Mouse (Mus musculus) ES-Bruce4 (cell line): ENCODE data around the gene Abhd6. TPM values are rescaled to one million over a fixed set of nuclear protein-coding genes. Genes with fewer than 3 reads are reported as not detected.
A peak's percentile ranks its signal among the peaks of the same experiment; 100 is the strongest.

Experiments
- H3K27ac ChIP-seq: 2 replicates; pipeline ENCODE4 v1.5.1; 2012; ENCODE audit warnings: low read length, inconsistent platforms; ENCODE audit not compliant: insufficient read depth
- H3K27me3 ChIP-seq: 2 replicates; pipeline ENCODE4 v1.6.1; 2012; ENCODE audit warnings: mild to moderate bottlenecking, low read length, inconsistent platforms; ENCODE audit not compliant: control insufficient read depth, poor library complexity, insufficient read depth, severe bottlenecking
- H3K36me3 ChIP-seq: 2 replicates; pipeline ENCODE4 v1.6.1; 2012; ENCODE audit warnings: inconsistent platforms, mild to moderate bottlenecking, low read length, moderate library complexity; ENCODE audit not compliant: control insufficient read depth, poor library complexity, insufficient read depth, severe bottlenecking
- H3K4me1 ChIP-seq: one replicate; pipeline ENCODE4 v1.8.1; 2011; ENCODE audit warnings: low read length; ENCODE audit not compliant: control insufficient read depth, insufficient read depth
- H3K4me3 ChIP-seq: 2 replicates; pipeline ENCODE4 v1.5.1; 2011; ENCODE audit warnings: low read depth, mild to moderate bottlenecking, low read length
- H3K9ac ChIP-seq: 2 replicates; pipeline ENCODE4 v1.6.1; 2012; ENCODE audit warnings: low read depth, mild to moderate bottlenecking, inconsistent platforms; ENCODE audit not compliant: poor library complexity, severe bottlenecking
- H3K9me3 ChIP-seq: replicated peaks from 2 replicates; pipeline ENCODE4 v1.6.1; 2012; ENCODE audit warnings: mild to moderate bottlenecking, low read length, inconsistent platforms; ENCODE audit not compliant: control insufficient read depth, poor library complexity, insufficient read depth, severe bottlenecking
- CTCF ChIP-seq: IDR thresholded peaks from one replicate; pipeline ENCODE4 v1.8.1; 2011; ENCODE audit warnings: low read depth, low read length
- EP300 ChIP-seq: IDR thresholded peaks from 2 replicates; pipeline ENCODE4 v1.6.1; 2011; ENCODE audit warnings: low read depth, low read length; ENCODE audit not compliant: insufficient read depth
- POLR2A ChIP-seq: IDR thresholded peaks from one replicate; pipeline ENCODE4 v1.8.1; 2011; ENCODE audit warnings: low read length; ENCODE audit not compliant: insufficient read depth
- polyA plus RNA-seq: library from polyadenylated mRNA; stranded (reverse); fragments of >200 nt; gene quantifications from 2 replicates; pipeline ENCODE4 v1.2.4, GENCODE M21; 2011; ENCODE audit warnings: low read depth; ENCODE audit not compliant: missing spikeins, insufficient read depth, insufficient read length

The Abhd6 gene
- polyA plus RNA-seq, 1 experiment: 12.6 TPM

GRCm38 (mm10) chr14:8097978-8098686, 95.4 kb downstream of the Abhd6 start, which contains the start of gene Pxk:
TSS of gene Pxk (plus strand) at chr14:8098211.
- H3K9ac ChIP-seq: peak within 1 kb of the TSS; percentile 89
- H3K36me3 ChIP-seq: no peaks in the 10 kb centered on the region
- peak within 1 kb of the TSS; percentile 89 for H3K4me3 ChIP-seq
- H3K27ac ChIP-seq: 0 out of 2 replicates have a peak within 1 kb of the TSS, but pooled peaks have one; percentile 49
- no peaks in the 10 kb centered on the region for H3K27me3 ChIP-seq
- H3K9me3 ChIP-seq: no peaks in the 10 kb centered on the region
- TF ChIP-seq CTCF: no peak
- 0 out of 2 replicates have a peak, but pooled peaks have one; percentile 68 for TF ChIP-seq EP300
- no peaks in the 10 kb centered on the region for H3K4me1 ChIP-seq

- Histone ChIP-seq H3K9me3 (no peaks in the 10 kb centered on the region), H3K4me1 (no peaks in the 10 kb centered on the region), H3K4me3 (peak overlapping the region; percentile 89), H3K27me3 (no peaks in the 10 kb centered on the region), H3K27ac (0 out of 2 replicates have a peak overlapping the region, but pooled peaks have one; percentile 49), H3K9ac (peak overlapping the region; percentile 89), H3K36me3 (no peaks in the 10 kb centered on the region)
- TF ChIP-seq CTCF (no peak), EP300 (no peak), POLR2A (no peak)
These were observed 95.9 kb downstream of the Abhd6 start for GRCm38 (mm10) chr14:8098687-8098995.

GRCm38 (mm10) chr14:8099561-8100021, 96.9 kb downstream of the Abhd6 start:
- Histone ChIP-seq H3K4me3 (no peak overlapping the region), H3K27me3 (no peaks in the 10 kb centered on the region), H3K36me3 (no peaks in the 10 kb centered on the region), H3K9ac (no peak overlapping the region), H3K9me3 (no peaks in the 10 kb centered on the region), H3K27ac (no peak overlapping the region), H3K4me1 (no peaks in the 10 kb centered on the region)
- no peak for TF ChIP-seq POLR2A
- TF ChIP-seq CTCF: no peak
- TF ChIP-seq EP300: no peak

GRCm38 (mm10) chr14:8101886-8102285, 99.2 kb downstream of the Abhd6 start:
- Histone ChIP-seq H3K27me3 (no peaks in the 10 kb centered on the region), H3K9me3 (no peaks in the 10 kb centered on the region), H3K9ac (no peak overlapping the region), H3K36me3 (no peaks in the 10 kb centered on the region), H3K27ac (no peak overlapping the region), H3K4me1 (no peaks in the 10 kb centered on the region), H3K4me3 (no peak overlapping the region)
- TF ChIP-seq EP300 (no peak), POLR2A (no peak)

- H3K9ac ChIP-seq: no peak overlapping the region
- no peaks in the 10 kb centered on the region for H3K27me3 ChIP-seq
- no peaks in the 10 kb centered on the region for H3K4me1 ChIP-seq
- no peaks in the 10 kb centered on the region for H3K9me3 ChIP-seq
- H3K4me3 ChIP-seq: no peak overlapping the region
- no peaks in the 10 kb centered on the region for H3K36me3 ChIP-seq
- no peak overlapping the region for H3K27ac ChIP-seq
- TF ChIP-seq CTCF (no peak), EP300 (no peak), POLR2A (no peak)
These were observed 100.0 kb downstream of the Abhd6 start for GRCm38 (mm10) chr14:8102676-8103075.

Other genes with a start within 250 kb of the Abhd6 start
- not detected in 2 replicates for gene Gm26661, start 211.3 kb upstream of the Abhd6 start, polyA plus RNA-seq
- 326 and 328 TPM in 2 replicates for gene Flnb, start 184.9 kb upstream of the Abhd6 start, polyA plus RNA-seq
- 0.91 TPM in 1 of 2 replicates, not detected in the other for gene Gm45521, start 45.6 kb upstream of the Abhd6 start, polyA plus RNA-seq
- 0.27 and 0.30 TPM in 2 replicates for gene Dnase1l3, start 8.3 kb upstream of the Abhd6 start, polyA plus RNA-seq
- gene Rpp14, start 77.5 kb downstream of the Abhd6 start, polyA plus RNA-seq: 40.5 and 47.1 TPM in 2 replicates
- 19.8 and 24.2 TPM in 2 replicates for gene Pxk, start 95.3 kb downstream of the Abhd6 start, polyA plus RNA-seq
- 167 and 168 TPM in 2 replicates for gene Pdhb, start 170.1 kb downstream of the Abhd6 start, polyA plus RNA-seq
- gene Kctd6, start 211.2 kb downstream of the Abhd6 start, polyA plus RNA-seq: 35.6 and 36.7 TPM in 2 replicates